Mouse (Mus musculus) megakaryocyte, embryonic 14.5 days (primary cell): ENCODE measurements around the gene Cdk9.

Experiments used
- FLI1 ChIP-seq: IDR thresholded peaks from 2 replicates; pipeline ENCODE4 v1.6.1; 2012; ENCODE audit warnings: low read length, inconsistent platforms, mixed read lengths
- GATA1 ChIP-seq: IDR thresholded peaks from 3 replicates; pipeline ENCODE4 v1.6.1; 2012; ENCODE audit warnings: mixed read lengths, low read length, inconsistent platforms, borderline replicate concordance

- no peak for TF ChIP-seq FLI1
- TF ChIP-seq GATA1: no peak
Measured at GRCm38 (mm10) chr2:32741273-32742172, 28.6 kb upstream of the Cdk9 start.
